Mouse (Mus musculus) liver, adult (tissue): ENCODE results near the gene Gm6880.
"Not testable (repeated sequence)": the region's sequence is repeated elsewhere in the genome, so short reads cannot be mapped to it uniquely, and the experiment has no call there.

Experiments used
- GATA4 ChIP-seq: IDR thresholded peaks from 2 replicates; pipeline ENCODE4 v1.6.1; 2014; ENCODE audit warnings: mild to moderate bottlenecking, low read length; ENCODE audit not compliant: insufficient replicate concordance

The Gm6880 gene

DNA sequence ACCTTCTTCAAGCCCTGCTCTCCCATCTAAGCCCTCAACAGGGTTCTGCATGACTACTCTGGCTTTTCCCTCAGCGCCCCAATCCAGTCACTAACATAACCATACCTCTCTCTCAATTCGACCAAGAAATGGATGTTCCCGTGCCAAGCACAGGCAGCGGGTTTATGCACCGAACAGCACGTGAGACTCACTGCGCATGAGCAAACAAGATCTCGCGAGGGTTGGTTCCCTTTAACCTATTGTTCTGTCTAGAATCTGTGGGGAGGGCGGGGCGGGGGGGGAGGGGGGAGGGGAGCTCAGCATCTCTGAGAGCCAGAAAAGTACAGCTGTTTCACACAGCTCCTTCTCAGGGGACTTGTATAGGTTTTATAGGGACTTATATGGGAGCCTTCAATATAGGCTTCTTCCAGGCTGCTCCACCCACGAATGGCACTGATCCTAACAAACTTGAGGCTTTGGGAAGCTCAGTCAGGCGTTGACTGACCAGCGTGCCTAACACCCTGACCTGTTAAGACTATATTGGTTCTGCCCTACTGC, at the start of gene Gm6880:
Gene Gm6880 (minus strand): TSS at position 51 of the 537 bp plus-strand sequence.
- not testable (repeated sequence) for TF ChIP-seq GATA4

DNA sequence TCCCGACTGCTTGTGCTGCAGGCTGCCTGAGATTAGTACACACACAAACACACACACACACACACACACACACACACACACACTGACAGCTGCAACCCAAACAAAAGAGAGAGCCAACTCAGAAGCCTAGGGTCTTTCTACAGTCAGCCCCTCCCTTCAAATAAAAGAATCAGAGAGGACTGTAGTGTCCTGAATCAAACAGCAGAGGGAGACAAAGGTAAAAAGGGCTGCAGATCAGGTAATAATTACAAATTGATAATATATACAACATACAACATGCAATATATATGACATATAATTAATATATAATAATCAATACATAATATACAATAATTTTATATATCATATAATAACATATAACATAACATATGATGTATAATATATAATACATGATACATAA, 15.9 kb upstream of the Gm6880 start:
- no peak for TF ChIP-seq GATA4

GRCm38 (mm10) chrX:74452773-74453172, 28.4 kb downstream of the Gm6880 start:
- no peak for TF ChIP-seq GATA4

GRCm38 (mm10) chrX:74451157-74451912, 29.9 kb downstream of the Gm6880 start:
- TF ChIP-seq GATA4 = no peak
